In genomic region chr6:39460040-39460439, GRCm38 (mm10) we compare ENCODE assay signal across 9 mouse cellular contexts. TPM values are rescaled to one million over a fixed set of nuclear protein-coding genes. Genes with fewer than 3 reads are reported as not detected.
A peak's percentile ranks its signal among the peaks of the same experiment; 100 is the strongest.
DNase-seq lines count a peak whose midpoint lies in the region; TF ChIP-seq lines count a peak whose summit lies in the region.
"Had no signal": no experiment of that assay in that cellular context is flagged by ENCODE, and none has a peak within 500 bp of the region (broad histone marks: within the 10 kb centered on the region; RNA-seq: fewer than 3 reads in every experiment).

No protein-coding gene starts in this region.

- no peaks in the 10 kb centered on the region for H3K4me1 ChIP-seq in thymus, adult 2 months (replicated peaks; ENCODE audit: control insufficient read depth, insufficient read depth, low read length)

- TF ChIP-seq CTCF in layer of hippocampus, adult 2 months (conservative IDR thresholded peaks at IDR 0.05) = peak; percentile 45
- no peak for TF ChIP-seq CTCF in thymus, adult 2 months (IDR thresholded peaks at IDR 0.05; ENCODE audit: borderline replicate concordance, control insufficient read depth, extremely low read depth, insufficient read depth, low read length, poor library complexity)

- no peak for DNase-seq in layer of hippocampus, adult 2 months (ENCODE audit: low spot score in 2 of 2)
- DNase-seq in layer of hippocampus, adult 9-11 months = no peak
- DNase-seq in thymus, adult 2 months = peak; percentile 30
- DNase-seq in thymus, postnatal 0 days (ENCODE audit: low spot score) = no peak
- peak; percentile 24 for DNase-seq in T-cell, adult 2 months (ENCODE audit: low spot score)
- DNase-seq in thymus, postnatal 4 days = peak; percentile 73
- DNase-seq in embryo, embryonic 10.5 days (ENCODE audit: low spot score) = no peak
- DNase-seq: lung, postnatal 14 days had no signal

- no peak overlapping the region for H3K27ac ChIP-seq in layer of hippocampus, adult 2 months
- H3K27ac ChIP-seq in thymus, adult 2 months (ENCODE audit: control insufficient read depth, insufficient read depth, low read length) = no peak overlapping the region
- H3K27ac ChIP-seq: forebrain, embryonic 12.5 days had no signal

- no peak for TF ChIP-seq POLR2A in thymus, adult 2 months (IDR thresholded peaks at IDR 0.05; ENCODE audit: control insufficient read depth, extremely low read depth, insufficient read depth, low read length, poor library complexity)

- 96% methylated on average over 11 of the region's 11 CpGs for WGBS in thymus, adult 2 months

- no peaks in the 10 kb centered on the region for H3K27me3 ChIP-seq in thymus, adult 2 months (ENCODE audit: control insufficient read depth, insufficient read depth, low read length)

- no peak overlapping the region for H3K4me3 ChIP-seq in layer of hippocampus, adult 2 months
- H3K4me3 ChIP-seq in thymus, adult 2 months (ENCODE audit: control insufficient read depth, insufficient read depth, low read length) = no peak overlapping the region
- H3K4me3 ChIP-seq: forebrain, embryonic 12.5 days had no signal

- H3K36me3 ChIP-seq in thymus, adult 2 months (ENCODE audit: control insufficient read depth, insufficient read depth, low read length) = no peaks in the 10 kb centered on the region

RNA-seq across cellular contexts. Expression of gene Mkrn1, which starts 39.8 kb away (rescaled TPM):
- 100 to 1,000 TPM; 116 to 119 TPM for total RNA-seq in layer of hippocampus, adult 2 months (2021)
- 44.3 and 45.8 TPM in 2 replicates for polyA plus RNA-seq in thymus, adult 2 months (2012; rRNA removed)
- 80.3 and 91.5 TPM in 2 replicates for polyA plus RNA-seq in thymus, postnatal 0 days (2015; fragmentation: Nextera tagmentation; extraction: Ambion mirVana)

Comparison
In these comparisons a context has a peak if more than half of its experiments do, and no peak if none do; other contexts are left out.
1. DNase-seq: peak in thymus, adult 2 months (single experiment), T-cell, adult 2 months (single experiment) and thymus, postnatal 4 days (single experiment); none in layer of hippocampus, adult 2 months (0 of 2), layer of hippocampus, adult 9-11 months (single experiment), thymus, postnatal 0 days (single experiment) and embryo, embryonic 10.5 days (single experiment).